Mouse (Mus musculus) forebrain, postnatal 0 days (tissue): ENCODE results near the gene Lrrc61. TPM values are rescaled to one million over a fixed set of nuclear protein-coding genes. Genes with fewer than 3 reads are reported as not detected.
"Not testable (repeated sequence)": the region's sequence is repeated elsewhere in the genome, so short reads cannot be mapped to it uniquely, and the experiment has no call there.

Experiments used
- ATAC-seq: fragments of 200-750 bp; cut with Nextera tagmentation; 2 replicates; pipeline ENCODE4 v1.8.0; 2017; ENCODE audit warnings: mild to moderate bottlenecking, moderate library complexity
- DNase-seq: peaks from one replicate; pipeline ENCODE4 v3.0.0-alpha.2; 2015
- H3K27ac ChIP-seq: fragments of 300-500 bp; sonication (generic); 2 replicates; pipeline ENCODE4 v1.5.1; 2014; ENCODE audit warnings: low read depth, mild to moderate bottlenecking, antibody characterized with exemption, low read length, moderate library complexity, mixed read lengths
- H3K27me3 ChIP-seq: fragments of 300-500 bp; sonication (generic); 2 replicates; pipeline ENCODE4 v1.6.1; 2014; ENCODE audit warnings: mild to moderate bottlenecking, low read length, mixed read lengths; ENCODE audit not compliant: insufficient read depth
- H3K36me3 ChIP-seq: fragments of 300-500 bp; sonication (generic); 2 replicates; pipeline ENCODE4 v1.6.1; 2014; ENCODE audit warnings: mild to moderate bottlenecking, moderate library complexity; ENCODE audit not compliant: insufficient read depth
- H3K4me1 ChIP-seq: fragments of 300-500 bp; sonication (generic); 2 replicates; pipeline ENCODE4 v1.6.1; 2014; ENCODE audit warnings: antibody characterized with exemption; ENCODE audit not compliant: insufficient read depth
- H3K4me2 ChIP-seq: fragments of 300-500 bp; sonication (generic); 2 replicates; pipeline ENCODE4 v1.6.1; 2014; ENCODE audit warnings: low read depth, mild to moderate bottlenecking, moderate library complexity
- H3K4me3 ChIP-seq: fragments of 300-500 bp; sonication (generic); 2 replicates; pipeline ENCODE4 v1.5.1; 2014; ENCODE audit warnings: low read depth, low read length, mixed read lengths
- H3K9ac ChIP-seq: fragments of 300-500 bp; sonication (generic); 2 replicates; pipeline ENCODE4 v1.6.1; 2014; ENCODE audit warnings: mild to moderate bottlenecking
- H3K9me3 ChIP-seq: fragments of 300-500 bp; sonication (generic); 2 replicates; pipeline ENCODE4 v1.6.1; 2016; ENCODE audit warnings: low read length
- CTCF ChIP-seq: sonication (generic); IDR thresholded peaks from 2 replicates; pipeline ENCODE4 v1.5.1; 2016; ENCODE audit warnings: antibody characterized with exemption, control low read depth, low read depth
- WGBS: fragments of 180-500 bp; shearing (Covaris S2); extraction: QIAGEN DNeasy Blood & Tissue Kit; methylation state at CpG from one replicate; pipeline ENCODE4 v1.1.7; 2014; 5-methylcytosine and 5-hydroxymethylcytosine counted together
- polyA plus RNA-seq: library from polyadenylated mRNA; unstranded; fragments of >200 nt; fragmentation: Nextera tagmentation; extraction: Ambion mirVana; gene quantifications from 2 replicates; pipeline ENCODE4 v1.2.1, GENCODE M21; 2015
- total RNA-seq: library from RNA; depleted of rRNA; stranded (reverse); fragments of >200 nt; gene quantifications from 2 replicates; pipeline ENCODE4 v1.2.3, GENCODE M21; 2014; rRNA removed

The Lrrc61 gene
- 27.5 and 28.7 TPM in 2 replicates for total RNA-seq
- polyA plus RNA-seq: 16.8 and 20.9 TPM in 2 replicates

DNA sequence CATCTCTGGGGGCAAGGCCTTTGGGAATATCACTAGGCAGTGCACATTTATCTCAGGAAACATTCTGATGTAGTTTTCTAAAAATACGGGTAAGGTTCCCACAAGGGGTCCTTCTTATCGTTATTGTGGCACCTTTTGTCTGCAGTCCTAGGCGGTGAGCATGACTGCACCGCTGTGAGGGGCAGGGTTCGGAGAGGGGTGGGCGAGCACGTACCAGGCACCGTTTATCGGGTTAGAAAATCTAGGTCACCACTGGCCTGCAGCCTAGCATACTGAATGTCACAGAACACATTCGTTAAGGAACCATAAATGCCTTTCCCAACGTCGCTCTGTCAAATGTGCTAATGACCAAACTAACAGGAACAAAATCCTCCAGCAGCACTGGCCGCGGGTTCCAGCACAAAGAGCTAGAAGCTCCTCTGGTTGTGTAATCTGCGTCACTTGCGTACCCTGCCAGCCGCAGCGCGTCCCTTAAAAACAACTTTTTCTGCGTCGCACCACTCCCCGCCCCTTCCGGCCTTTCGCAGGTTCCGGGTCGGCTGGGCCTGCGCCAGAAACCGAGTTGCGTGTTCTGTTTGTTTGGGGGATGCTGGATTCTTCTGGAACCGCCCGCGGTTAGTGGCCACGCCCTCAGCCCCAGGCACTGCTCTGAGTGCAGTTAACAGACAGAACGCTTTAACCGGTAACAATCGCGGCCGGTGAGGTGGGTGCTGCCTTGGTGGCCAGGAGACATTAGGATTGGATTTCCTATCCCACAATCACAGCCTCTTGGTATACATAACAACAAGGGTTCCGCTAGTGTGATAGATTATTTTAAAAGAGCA is at the start of gene Lrrc61:
TSS of gene Lrrc61 (plus strand) at position 517 of the 824 bp plus-strand sequence.
- H3K4me1 ChIP-seq: peaks cover 14% of the 10 kb centered on the region
- DNase-seq: peak; percentile 99
- no peaks in the 10 kb centered on the region for H3K36me3 ChIP-seq
- peak within 1 kb of the TSS; percentile 67 for H3K4me2 ChIP-seq
- no peaks in the 10 kb centered on the region for H3K9me3 ChIP-seq
- no peaks in the 10 kb centered on the region for H3K27me3 ChIP-seq
- H3K4me3 ChIP-seq: peak within 1 kb of the TSS; percentile 47
- WGBS: under 1% methylated on average over 39 of the region's 39 CpGs
- peak; percentile 94 for ATAC-seq
- H3K9ac ChIP-seq: peak within 1 kb of the TSS; percentile 77
- peak; percentile 5; the same call in 1 of the 2 replicates for TF ChIP-seq CTCF
- H3K27ac ChIP-seq: peak within 1 kb of the TSS; percentile 98

DNA sequence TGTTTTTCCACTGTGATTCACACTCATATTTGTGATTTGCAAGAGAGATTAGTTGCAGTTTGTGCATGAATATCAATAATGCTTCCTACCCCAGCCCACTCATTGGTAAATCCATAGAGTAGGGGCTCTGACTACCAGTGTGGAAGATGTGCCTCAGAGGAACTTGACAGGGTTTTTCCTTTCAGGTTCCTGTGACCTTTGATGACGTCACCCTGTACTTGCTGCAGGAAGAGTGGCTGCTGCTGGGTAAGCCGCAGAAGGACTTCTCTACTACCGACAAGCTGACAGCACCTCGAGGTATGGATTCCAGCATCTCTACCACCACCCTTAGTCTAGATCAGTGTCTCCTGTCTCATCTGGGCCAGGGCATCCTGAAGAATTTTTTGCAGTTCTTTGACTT is 46.5 kb upstream of the Lrrc61 start:
- WGBS: 81% methylated on average over 4 of the region's 4 CpGs
- Histone ChIP-seq H3K27me3 (no peaks in the 10 kb centered on the region), H3K9me3 (no peaks in the 10 kb centered on the region), H3K9ac (no peak overlapping the region), H3K4me2 (no peak overlapping the region), H3K4me1 (peaks cover 4% of the 10 kb centered on the region), H3K27ac (no peak overlapping the region), H3K36me3 (peaks cover 13% of the 10 kb centered on the region), H3K4me3 (no peak overlapping the region)
- no peak for DNase-seq
- no peak for ATAC-seq
- no peak for TF ChIP-seq CTCF

DNA sequence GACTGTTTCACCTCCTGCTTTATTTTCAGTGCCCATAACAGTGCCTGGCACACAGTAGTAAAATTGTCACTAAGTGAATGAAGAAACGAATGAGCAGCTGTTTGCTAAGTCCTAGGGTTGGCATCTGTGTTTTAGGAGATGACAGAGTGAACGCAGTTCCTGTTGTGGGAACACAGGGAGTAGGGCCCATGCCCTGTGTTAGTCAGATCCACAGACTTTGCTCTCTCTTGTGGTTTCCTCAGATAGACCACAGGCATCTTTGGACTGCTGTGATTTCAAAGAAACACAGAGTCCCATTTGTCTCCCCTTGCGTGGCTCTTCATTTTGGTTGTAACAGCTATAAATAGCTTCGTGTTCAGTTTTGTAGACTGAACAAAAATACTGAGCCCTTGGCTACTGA is 44.2 kb upstream of the Lrrc61 start:
- no peak for TF ChIP-seq CTCF
- Histone ChIP-seq H3K4me2 (no peak overlapping the region), H3K9me3 (no peaks in the 10 kb centered on the region), H3K27me3 (no peaks in the 10 kb centered on the region), H3K36me3 (peaks cover 34% of the 10 kb centered on the region), H3K4me3 (no peak overlapping the region), H3K9ac (no peak overlapping the region), H3K27ac (no peak overlapping the region), H3K4me1 (no peaks in the 10 kb centered on the region)
- 79% methylated on average over 4 of the region's 4 CpGs for WGBS
- DNase-seq: no peak
- no peak for ATAC-seq

DNA sequence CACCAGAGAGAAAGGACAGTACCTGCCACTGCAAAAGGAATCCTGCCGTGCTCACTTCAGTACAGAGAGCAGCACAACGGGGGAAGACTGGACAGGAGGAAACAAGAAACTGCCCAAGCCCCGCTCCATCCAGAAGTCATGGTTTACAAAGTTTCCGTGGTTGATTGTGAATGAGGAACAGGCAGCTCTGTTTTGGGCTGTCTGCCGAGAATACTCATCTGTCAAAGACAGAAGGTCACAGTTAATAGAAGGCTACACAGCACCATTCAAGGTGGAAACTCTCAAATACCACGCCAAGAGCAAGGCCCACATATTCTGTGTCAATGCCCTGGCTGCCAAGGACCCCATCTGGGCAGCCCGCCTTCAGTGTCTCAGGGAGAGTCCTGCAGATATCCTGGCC is 42.7 kb upstream of the Lrrc61 start:
- Histone ChIP-seq H3K36me3 (peaks cover 45% of the 10 kb centered on the region), H3K27me3 (no peaks in the 10 kb centered on the region), H3K27ac (no peak overlapping the region), H3K9ac (no peak overlapping the region), H3K4me3 (no peak overlapping the region), H3K9me3 (no peaks in the 10 kb centered on the region), H3K4me1 (no peaks in the 10 kb centered on the region), H3K4me2 (no peak overlapping the region)
- ATAC-seq: no peak
- no peak for TF ChIP-seq CTCF
- DNase-seq: no peak
- 84% methylated on average over 7 of the region's 7 CpGs for WGBS

DNA sequence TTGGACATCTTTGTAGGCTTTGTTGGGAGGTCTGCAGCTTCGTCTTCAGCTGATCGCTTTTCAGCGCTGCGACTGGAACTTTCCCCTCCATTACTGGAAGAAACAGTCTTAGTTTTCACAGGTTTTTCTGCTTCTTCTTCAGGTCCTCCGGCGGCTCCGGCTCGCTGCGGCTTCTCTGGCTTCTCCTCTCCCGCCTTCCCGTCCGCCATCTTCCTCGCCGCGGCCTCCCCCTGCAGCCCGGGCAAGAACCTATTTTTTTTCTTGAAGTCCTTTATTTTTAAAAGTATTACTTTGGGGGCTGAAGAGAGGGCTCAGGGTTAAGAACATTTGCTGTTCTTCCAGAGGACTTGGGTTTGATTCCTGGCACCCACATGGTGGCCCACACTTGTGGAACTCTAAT is 29.7 kb upstream of the Lrrc61 start:
- H3K4me1 ChIP-seq, DNase-seq, H3K4me2 ChIP-seq, H3K9me3 ChIP-seq, H3K36me3 ChIP-seq, H3K4me3 ChIP-seq, H3K9ac ChIP-seq, H3K27ac ChIP-seq, H3K27me3 ChIP-seq, ATAC-seq: not testable (repeated sequence)
- 97% methylated on average over 14 of the region's 16 CpGs for WGBS

DNA sequence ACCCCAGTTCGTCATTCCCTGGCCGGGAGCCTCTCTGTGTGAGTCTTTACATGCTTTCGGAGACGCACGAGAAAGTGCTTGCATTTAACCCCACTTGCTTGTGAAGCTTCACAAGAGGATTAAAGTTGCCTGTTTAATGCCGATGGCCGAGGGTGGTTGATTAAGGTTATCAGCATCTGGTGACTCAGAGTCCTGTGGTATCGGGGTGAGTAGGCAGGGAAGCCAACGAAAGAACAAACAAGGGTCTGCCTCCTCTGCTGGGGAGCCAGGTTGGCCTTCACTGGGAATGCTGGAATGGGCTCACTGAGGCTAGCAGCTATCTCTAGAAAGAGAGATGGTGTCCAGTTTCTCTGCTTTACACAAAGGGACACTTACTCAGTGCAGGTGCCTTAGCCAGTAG is 26.7 kb upstream of the Lrrc61 start:
- no peak overlapping the region for H3K9ac ChIP-seq
- no peak for ATAC-seq
- no peak overlapping the region for H3K27ac ChIP-seq
- 77% methylated on average over 9 of the region's 9 CpGs for WGBS
- no peak for DNase-seq
- no peak for TF ChIP-seq CTCF
- H3K4me2 ChIP-seq: no peak overlapping the region
- no peaks in the 10 kb centered on the region for H3K27me3 ChIP-seq
- H3K4me3 ChIP-seq: no peak overlapping the region
- no peaks in the 10 kb centered on the region for H3K9me3 ChIP-seq
- peaks cover 19% of the 10 kb centered on the region for H3K36me3 ChIP-seq
- no peaks in the 10 kb centered on the region for H3K4me1 ChIP-seq

DNA sequence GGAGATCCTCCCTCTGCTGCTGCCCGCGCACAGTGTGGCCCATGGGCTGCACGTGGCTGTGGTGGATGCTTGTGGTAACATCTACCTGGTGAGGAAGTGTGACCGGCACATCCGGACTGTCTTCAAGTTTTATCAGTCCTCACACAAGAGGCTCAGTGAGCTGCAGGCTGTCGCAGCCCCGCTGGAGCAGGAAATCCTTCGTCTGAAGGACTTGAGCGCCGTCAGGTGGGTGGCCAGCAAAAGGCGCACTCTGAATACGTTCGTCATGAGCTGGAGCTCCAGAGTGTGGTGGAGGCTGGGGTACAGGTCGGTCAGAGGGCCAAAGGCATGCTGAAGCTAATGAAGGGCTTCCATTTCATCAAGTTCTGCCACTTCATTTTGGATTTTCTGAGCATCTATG is 25.3 kb upstream of the Lrrc61 start:
- no peak overlapping the region for H3K4me2 ChIP-seq
- H3K27ac ChIP-seq: no peak overlapping the region
- H3K4me1 ChIP-seq: no peaks in the 10 kb centered on the region
- WGBS: 72% methylated on average over 14 of the region's 14 CpGs
- no peaks in the 10 kb centered on the region for H3K9me3 ChIP-seq
- no peaks in the 10 kb centered on the region for H3K27me3 ChIP-seq
- H3K36me3 ChIP-seq: peaks cover 25% of the 10 kb centered on the region
- 0 out of 2 replicates have a peak, but pooled peaks have one; percentile 16 for TF ChIP-seq CTCF
- H3K4me3 ChIP-seq: no peak overlapping the region
- DNase-seq (no peak), ATAC-seq (no peak)
- H3K9ac ChIP-seq: no peak overlapping the region
